Mouse (Mus musculus) right cerebral cortex, postnatal 14 days (tissue): ENCODE measurements around the gene Coasy.
A peak's percentile ranks its signal among the peaks of the same experiment; 100 is the strongest.
"Not testable (repeated sequence)": the region's sequence is repeated elsewhere in the genome, so short reads cannot be mapped to it uniquely, and the experiment has no call there.

ENCODE experiments used
- DNase-seq: peaks from one replicate; pipeline ENCODE4 v3.0.0; 2022

Coasy gene

DNA sequence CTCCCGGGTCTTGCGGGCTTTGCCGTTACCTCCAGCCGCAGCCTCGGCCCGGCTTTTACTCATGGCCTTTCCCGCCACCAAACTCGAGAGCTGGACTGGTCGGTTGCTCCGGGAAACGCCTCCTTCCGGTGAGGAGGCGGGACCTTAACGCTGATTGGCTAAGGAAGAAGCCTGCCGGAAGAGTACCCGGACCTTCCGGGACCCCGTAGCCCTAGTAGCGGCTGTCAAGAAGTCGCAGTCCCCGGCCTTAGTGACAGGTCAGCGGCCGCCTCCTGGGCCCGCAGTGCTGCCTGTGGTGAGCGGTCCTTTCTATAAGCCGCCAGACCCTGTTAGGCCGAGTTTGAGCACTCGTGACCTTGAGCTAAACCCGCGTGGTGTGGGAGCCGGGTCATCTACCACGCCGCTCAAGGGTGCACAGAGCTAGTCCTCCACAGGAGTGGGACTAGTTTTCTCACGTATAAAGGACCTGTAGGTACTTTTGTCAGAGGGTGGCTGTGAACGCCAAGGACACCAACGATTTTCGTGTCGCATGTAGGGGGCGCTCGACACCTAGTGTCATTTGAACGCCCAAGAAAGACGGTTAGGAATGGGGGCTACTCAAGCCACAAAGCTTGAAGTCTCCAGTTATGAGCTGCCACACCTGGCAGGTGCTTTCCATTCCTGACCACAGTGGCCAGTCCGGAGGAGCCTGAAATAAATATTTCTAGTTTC is 13.1 kb downstream of the Coasy start, which contains the start of gene Psmc3ip:
Gene Psmc3ip (minus strand): TSS at position 123 of the 711 bp plus-strand sequence.
- peak; percentile 93 for DNase-seq

DNA sequence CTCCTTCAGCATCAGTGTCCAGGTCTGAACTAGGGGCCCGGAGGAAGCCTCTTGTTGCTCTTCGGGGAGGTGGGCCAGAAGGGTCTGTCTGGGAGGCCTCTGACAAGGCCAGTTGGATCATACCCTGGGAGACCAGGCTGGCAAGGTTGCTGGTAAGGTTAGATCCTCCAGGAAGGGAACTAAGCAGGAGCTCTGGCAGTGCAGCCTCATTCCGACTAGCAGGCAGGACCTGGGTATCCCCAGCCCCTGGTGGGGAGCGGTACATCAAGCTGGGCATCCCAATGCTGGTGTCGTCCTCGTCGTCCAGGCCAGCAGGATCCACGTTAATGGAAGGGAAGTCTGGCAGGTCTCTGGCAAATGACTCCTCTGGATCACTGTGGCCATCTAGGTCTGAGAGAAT is 15.9 kb downstream of the Coasy start:
- no peak for DNase-seq

GRCm38 (mm10) chr11:101103011-101103410 is 20.6 kb downstream of the Coasy start:
- DNase-seq, result no peak

DNA sequence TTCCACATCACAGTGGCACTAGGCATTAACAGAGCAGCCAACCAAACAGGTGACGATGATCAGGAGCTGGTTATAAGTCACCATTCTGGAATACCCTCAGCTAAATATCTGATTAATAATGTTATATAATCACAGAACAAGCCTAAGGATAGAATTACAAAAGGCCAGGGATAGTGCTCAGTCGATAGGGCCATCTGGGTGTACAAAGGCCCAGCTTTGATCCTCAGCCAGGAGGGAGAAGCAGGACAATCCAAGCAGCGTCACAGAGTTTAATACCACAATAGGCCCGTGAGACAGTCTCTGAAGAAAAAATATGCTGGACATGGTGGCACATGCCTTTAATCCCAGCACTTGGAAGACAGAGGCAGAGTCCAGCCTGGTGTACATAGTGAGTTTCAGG is 27.0 kb downstream of the Coasy start:
- no peak for DNase-seq

GRCm38 (mm10) chr11:101110708-101111107 is 28.3 kb downstream of the Coasy start:
- no peak for DNase-seq

- no peak for DNase-seq
Measured at GRCm38 (mm10) chr11:101111178-101111577, 28.8 kb downstream of the Coasy start.

- no peak for DNase-seq
Measured at GRCm38 (mm10) chr11:101112186-101112585, 29.8 kb downstream of the Coasy start.

- no peak for DNase-seq
Measured at GRCm38 (mm10) chr11:101115564-101115963, 33.2 kb downstream of the Coasy start.

DNA sequence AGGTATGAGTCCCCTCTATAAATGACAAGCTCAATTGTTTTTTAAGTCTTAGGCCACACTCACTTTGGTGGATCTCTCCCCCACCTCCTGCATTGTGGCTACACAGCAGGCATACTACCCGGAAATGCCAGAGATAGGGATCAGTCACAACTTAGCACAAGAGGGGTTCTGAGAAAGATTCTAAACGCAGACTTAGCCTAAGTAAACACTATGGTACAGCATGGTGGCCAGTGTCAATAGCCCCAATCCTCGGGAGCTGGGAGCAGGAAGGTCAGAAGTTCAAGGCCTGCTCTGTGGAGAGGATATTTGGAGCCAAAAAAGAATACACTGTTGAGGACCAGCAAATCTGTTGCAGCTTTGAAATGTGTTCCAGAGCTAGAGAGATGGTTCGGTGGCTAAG is 35.7 kb downstream of the Coasy start:
- DNase-seq, result no peak

- DNase-seq, result no peak
Measured at GRCm38 (mm10) chr11:101119131-101119760, 36.9 kb downstream of the Coasy start.

DNA sequence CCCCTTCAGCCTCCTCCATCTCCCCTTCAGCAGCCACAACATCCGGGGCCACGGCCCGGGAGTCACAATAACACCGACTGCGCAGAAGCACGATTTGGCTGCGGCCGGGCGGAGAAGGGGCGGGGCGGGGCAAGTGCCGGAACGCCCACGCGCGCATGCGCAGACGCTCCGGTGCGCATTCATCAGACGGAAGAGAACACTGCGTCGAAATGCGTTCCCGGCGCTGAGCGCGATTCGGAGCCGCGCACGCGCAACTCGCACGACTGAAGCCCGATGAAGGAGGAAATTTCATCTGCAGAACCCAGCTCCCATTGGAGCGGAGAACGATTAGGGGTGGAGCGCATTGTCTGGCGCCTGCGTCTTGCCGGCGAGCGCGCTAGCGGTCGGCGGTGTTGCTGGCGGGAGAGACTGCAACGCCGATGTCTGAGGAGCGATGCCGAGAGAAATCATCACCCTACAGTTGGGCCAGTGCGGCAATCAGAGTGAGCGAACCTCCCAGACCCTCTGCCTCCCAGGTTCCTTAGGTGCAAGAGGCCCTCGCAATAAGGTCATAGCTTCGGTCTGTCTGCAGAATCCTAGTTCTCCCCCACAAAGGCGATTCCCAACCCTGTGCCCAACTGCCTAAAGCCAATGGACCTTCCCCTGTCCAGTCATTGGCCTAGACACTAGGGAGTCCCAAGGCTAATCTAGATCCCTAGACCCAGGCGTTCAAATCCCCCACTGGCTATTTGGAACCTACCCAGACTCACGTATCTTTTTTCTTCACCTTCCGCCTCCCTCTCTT is 37.6 kb downstream of the Coasy start, which contains the start of the genes Retreg3 and Tubg1:
Gene Retreg3 (minus strand): TSS at position 133 of the 784 bp plus-strand sequence.
Gene Tubg1 (plus strand): TSS at position 178 of the 784 bp plus-strand sequence.
- DNase-seq, result peak; percentile 100

DNA sequence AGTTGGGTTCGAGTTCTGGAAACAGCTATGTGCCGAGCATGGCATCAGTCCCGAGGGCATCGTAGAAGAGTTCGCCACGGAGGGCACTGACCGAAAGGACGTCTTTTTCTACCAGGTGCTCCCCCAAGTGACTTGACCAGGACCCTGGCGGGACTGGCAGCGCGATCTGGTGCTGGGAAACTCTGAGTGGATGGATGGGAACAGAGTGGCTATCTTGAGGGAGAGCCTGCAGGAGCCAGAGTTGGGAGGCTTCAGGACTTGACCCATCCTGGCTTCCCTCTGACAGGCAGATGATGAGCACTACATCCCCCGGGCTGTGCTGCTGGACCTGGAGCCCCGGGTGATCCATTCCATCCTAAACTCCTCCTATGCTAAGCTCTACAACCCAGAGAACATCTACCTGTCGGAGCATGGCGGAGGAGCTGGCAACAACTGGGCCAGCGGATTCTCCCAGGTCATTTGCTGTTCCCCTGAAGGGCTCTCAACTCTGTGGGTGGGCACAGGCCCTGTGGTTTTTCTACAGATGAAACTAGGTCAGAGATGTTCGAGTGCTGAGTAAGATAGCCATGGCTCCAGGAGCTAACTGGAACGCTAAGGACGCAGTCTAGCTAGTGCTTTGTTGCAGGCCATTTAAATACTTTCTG is 38.3 kb downstream of the Coasy start:
- DNase-seq, result no peak

DNA sequence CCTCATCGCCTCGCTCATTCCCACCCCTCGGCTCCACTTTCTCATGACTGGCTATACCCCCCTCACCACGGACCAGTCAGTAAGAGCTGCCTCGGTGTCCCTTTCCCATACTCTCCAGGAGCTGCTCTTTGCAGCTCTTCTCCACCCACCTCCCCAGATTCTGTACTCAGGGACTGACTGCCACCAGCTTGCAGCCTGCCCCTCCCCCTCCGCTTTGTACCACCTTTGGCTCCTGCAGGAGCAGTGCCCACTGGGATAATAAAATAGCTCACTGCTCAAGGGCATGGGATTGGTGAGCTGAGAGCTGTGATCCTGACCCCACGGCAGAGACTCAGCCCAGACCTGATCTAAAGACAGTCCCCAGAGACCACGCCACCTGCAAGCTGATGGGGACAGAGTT is 42.1 kb downstream of the Coasy start:
- DNase-seq, result not testable (repeated sequence)

DNA sequence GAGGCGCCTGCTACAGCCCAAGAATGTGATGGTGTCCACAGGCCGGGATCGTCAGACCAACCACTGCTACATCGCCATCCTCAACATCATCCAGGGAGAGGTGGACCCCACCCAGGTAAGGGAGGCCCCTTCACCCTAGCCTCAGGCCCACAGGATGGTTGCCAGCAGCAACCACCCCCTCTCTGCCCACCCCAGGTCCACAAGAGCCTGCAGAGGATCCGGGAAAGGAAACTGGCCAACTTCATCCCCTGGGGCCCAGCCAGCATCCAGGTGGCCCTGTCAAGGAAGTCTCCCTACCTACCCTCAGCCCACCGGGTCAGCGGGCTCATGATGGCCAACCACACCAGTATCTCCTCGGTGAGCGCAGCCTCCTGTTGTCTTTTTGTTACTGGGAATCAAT is 42.6 kb downstream of the Coasy start:
- DNase-seq, result not testable (repeated sequence)

GRCm38 (mm10) chr11:101127075-101127474 is 44.7 kb downstream of the Coasy start:
- no peak for DNase-seq

GRCm38 (mm10) chr11:101128996-101129577 is 46.7 kb downstream of the Coasy start:
- no peak for DNase-seq

DNA sequence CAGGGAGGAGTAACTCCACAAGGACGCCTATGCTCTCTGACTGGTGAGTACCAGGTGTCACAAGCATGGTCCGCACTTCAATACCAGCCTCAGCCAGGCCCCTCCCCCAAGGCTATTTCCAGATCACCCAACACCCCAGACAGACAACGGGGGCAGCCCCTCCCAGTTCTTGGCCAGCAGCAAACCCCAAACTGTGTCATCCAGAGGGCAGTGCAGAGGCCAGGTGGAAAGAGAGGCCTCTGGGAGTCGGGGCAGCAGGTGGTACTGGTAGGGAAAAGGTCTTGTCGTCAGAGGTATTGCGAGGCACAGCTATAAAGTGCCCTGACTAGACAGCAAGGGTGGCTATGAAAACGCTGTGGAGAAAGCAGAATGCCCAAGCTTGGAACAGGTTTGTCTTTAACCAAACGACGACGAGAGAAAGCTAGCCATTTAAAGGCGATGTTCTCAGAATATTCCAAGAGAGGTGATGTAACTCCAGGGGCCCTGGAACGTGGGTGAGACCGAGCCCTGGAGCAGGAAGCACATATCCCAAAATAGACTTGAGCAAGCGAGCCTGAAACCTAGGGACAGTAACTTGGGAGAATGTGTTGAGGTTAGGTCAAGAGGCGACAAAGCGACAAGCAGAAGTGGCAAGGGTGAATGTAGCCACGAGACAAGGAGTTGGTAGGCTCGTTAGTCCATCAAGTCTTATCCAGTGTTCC is 47.8 kb downstream of the Coasy start:
- no peak for DNase-seq

DNA sequence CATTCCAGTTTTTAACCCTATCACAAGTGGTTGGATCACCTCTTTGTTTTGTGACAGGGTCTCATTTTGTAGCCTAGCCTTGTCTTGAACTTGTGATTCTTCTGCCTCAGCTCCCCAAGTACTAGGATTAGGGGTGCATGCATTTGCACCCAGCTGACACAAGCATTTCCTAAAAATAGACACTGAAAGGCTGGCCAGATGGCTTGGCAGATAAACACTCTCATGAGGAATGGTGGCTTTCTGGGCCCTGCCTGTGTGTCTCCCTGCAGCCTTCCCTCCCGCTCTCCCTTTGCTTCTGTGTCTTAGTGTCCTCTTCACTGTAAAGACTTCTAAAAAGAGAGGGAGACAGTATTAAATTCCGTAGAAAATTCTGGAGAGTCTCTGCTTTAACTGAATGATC is 48.8 kb downstream of the Coasy start:
- DNase-seq, result no peak

GRCm38 (mm10) chr11:101131701-101132100 is 49.3 kb downstream of the Coasy start:
- DNase-seq, result peak; percentile 59

GRCm38 (mm10) chr11:101133037-101133436 is 50.7 kb downstream of the Coasy start:
- no peak for DNase-seq

DNA sequence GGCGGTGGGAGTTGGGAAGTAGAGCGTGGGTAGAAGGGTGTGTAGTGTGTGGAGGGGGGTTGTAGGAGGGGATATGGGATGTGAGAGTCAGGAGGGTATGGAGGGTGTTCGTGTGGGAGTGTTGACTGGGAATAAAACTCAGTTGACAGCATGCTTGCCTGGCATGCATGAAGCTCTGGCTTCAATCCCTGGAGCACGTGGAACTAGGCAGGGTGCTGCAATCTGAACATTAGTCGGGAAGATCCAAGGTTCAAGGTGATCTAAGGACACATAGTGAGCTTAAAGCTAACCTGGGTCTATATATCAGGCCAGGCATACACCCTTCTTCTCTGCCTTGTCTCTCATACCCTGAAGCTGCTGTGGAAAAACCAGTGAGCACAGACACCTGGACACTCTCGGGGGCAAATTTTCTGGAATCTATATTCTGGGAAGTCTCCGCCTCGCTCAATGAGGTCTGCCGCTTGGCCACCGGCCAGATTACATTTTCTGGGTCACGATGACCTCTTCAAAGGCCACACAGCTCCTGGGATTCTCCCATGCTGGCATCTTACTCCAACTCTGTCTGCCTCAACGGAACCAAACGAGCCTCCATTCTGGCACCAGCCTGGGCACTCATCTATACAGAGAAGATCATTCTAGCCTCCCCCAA is 52.0 kb downstream of the Coasy start:
- no peak for DNase-seq
